Mouse (Mus musculus): Measurements from ENCODE around the gene Opalin. TPM values are rescaled to one million over a fixed set of nuclear protein-coding genes. Genes with fewer than 3 reads are reported as not detected.

The Opalin gene
- total RNA-seq (2021): not detected
- long read RNA-seq, experiment 1: 0 reads
- long read RNA-seq, experiment 2: 0 reads

- DNase-seq (ENCODE audit: low spot score): no peak
Observed at GRCm38 (mm10) chr19:41076906-41077305, at the start of gene Opalin. Gene Opalin (minus strand): TSS chr19:41077113.

GRCm38 (mm10) chr19:41123009-41123408 is 46.1 kb upstream of the Opalin start:
- DNase-seq (ENCODE audit: low spot score): no peak

- no peak for DNase-seq (ENCODE audit: low spot score)
Observed at GRCm38 (mm10) chr19:41119924-41120323, 43.0 kb upstream of the Opalin start.

- DNase-seq (ENCODE audit: low spot score): no peak
Observed at GRCm38 (mm10) chr19:41118346-41118745, 41.4 kb upstream of the Opalin start.

GRCm38 (mm10) chr19:41117334-41117733 is 40.4 kb upstream of the Opalin start:
- peak; percentile 9 for DNase-seq (ENCODE audit: low spot score)

- DNase-seq (ENCODE audit: low spot score): no peak
Observed at GRCm38 (mm10) chr19:41114611-41115010, 37.7 kb upstream of the Opalin start.

- no peak for DNase-seq (ENCODE audit: low spot score)
Observed at GRCm38 (mm10) chr19:41113911-41114531, 37.1 kb upstream of the Opalin start.

- no peak for DNase-seq (ENCODE audit: low spot score)
Observed at GRCm38 (mm10) chr19:41112609-41113008, 35.7 kb upstream of the Opalin start.

- no peak for DNase-seq (ENCODE audit: low spot score)
Observed at GRCm38 (mm10) chr19:41109991-41110390, 33.1 kb upstream of the Opalin start.

- no peak for DNase-seq (ENCODE audit: low spot score)
Observed at GRCm38 (mm10) chr19:41109496-41109895, 32.6 kb upstream of the Opalin start.

- no peak for DNase-seq (ENCODE audit: low spot score)
Observed at GRCm38 (mm10) chr19:41108666-41109065, 31.8 kb upstream of the Opalin start.

GRCm38 (mm10) chr19:41107530-41107929 is 30.6 kb upstream of the Opalin start:
- no peak for DNase-seq (ENCODE audit: low spot score)

- DNase-seq (ENCODE audit: low spot score): peak; percentile 16
Observed at GRCm38 (mm10) chr19:41104922-41105321, 28.0 kb upstream of the Opalin start.

GRCm38 (mm10) chr19:41101390-41101789 is 24.5 kb upstream of the Opalin start:
- peak; percentile 77 for DNase-seq (ENCODE audit: low spot score)

- DNase-seq (ENCODE audit: low spot score): no peak
Observed at GRCm38 (mm10) chr19:41100863-41101262, 23.9 kb upstream of the Opalin start.

GRCm38 (mm10) chr19:41097038-41097437 is 20.1 kb upstream of the Opalin start:
- no peak for DNase-seq (ENCODE audit: low spot score)

GRCm38 (mm10) chr19:41091901-41092300 is 15.0 kb upstream of the Opalin start:
- DNase-seq (ENCODE audit: low spot score): no peak

GRCm38 (mm10) chr19:41089833-41090232 is 12.9 kb upstream of the Opalin start:
- peak; percentile 45 for DNase-seq (ENCODE audit: low spot score)

- no peak for DNase-seq (ENCODE audit: low spot score)
Observed at GRCm38 (mm10) chr19:41088491-41088890, 11.6 kb upstream of the Opalin start.

GRCm38 (mm10) chr19:41087901-41088300 is 11.0 kb upstream of the Opalin start:
- no peak for DNase-seq (ENCODE audit: low spot score)

- DNase-seq (ENCODE audit: low spot score): peak; percentile 80
Observed at GRCm38 (mm10) chr19:41086700-41087099, 9.8 kb upstream of the Opalin start.

- no peak for DNase-seq (ENCODE audit: low spot score)
Observed at GRCm38 (mm10) chr19:41086289-41086688, 9.4 kb upstream of the Opalin start.

GRCm38 (mm10) chr19:41083646-41084045 is 6.7 kb upstream of the Opalin start:
- no peak for DNase-seq (ENCODE audit: low spot score)

GRCm38 (mm10) chr19:41081589-41081988 is 4.7 kb upstream of the Opalin start:
- DNase-seq (ENCODE audit: low spot score): no peak
